Mouse (Mus musculus) mature B cell (primary cell): ENCODE data around the gene Eci2.
"Not testable (repeated sequence)": the region's sequence is repeated elsewhere in the genome, so short reads cannot be mapped to it uniquely, and the experiment has no call there.

Experiments used
- in situ Hi-C: fragments of 300-500 bp; cut with MboI; formaldehyde crosslinking; loops from 2 replicates; pipeline ENCODE4 v1.14.3; 2019

Gene Eci2

GRCm38 (mm10) chr13:34991581-34992273, 35.2 kb downstream of the Eci2 start:
- in situ Hi-C loops, result no loop called here

- in situ Hi-C loops, result not testable (repeated sequence)
Measured at GRCm38 (mm10) chr13:34983479-34983878, 43.4 kb downstream of the Eci2 start.

GRCm38 (mm10) chr13:34978635-34979034, 48.3 kb downstream of the Eci2 start:
- in situ Hi-C loops, result not testable (repeated sequence)

GRCm38 (mm10) chr13:34977410-34977809, 49.5 kb downstream of the Eci2 start:
- in situ Hi-C loops, result no loop called here

GRCm38 (mm10) chr13:34976116-34976515, 50.8 kb downstream of the Eci2 start:
- in situ Hi-C loops, result no loop called here

GRCm38 (mm10) chr13:34973770-34974169, 53.1 kb downstream of the Eci2 start:
- in situ Hi-C loops, result no loop called here

GRCm38 (mm10) chr13:34973149-34973548, 53.7 kb downstream of the Eci2 start:
- in situ Hi-C loops, result no loop called here

GRCm38 (mm10) chr13:34972456-34972855, 54.4 kb downstream of the Eci2 start:
- in situ Hi-C loops, result not testable (repeated sequence)

GRCm38 (mm10) chr13:34965647-34966046, 61.2 kb downstream of the Eci2 start:
- in situ Hi-C loops, result not testable (repeated sequence)

- in situ Hi-C loops, result no loop called here
Measured at GRCm38 (mm10) chr13:34964866-34965265, 62.0 kb downstream of the Eci2 start.

GRCm38 (mm10) chr13:34964419-34964818, 62.5 kb downstream of the Eci2 start:
- in situ Hi-C loops, result no loop called here

GRCm38 (mm10) chr13:34963511-34964397, 63.1 kb downstream of the Eci2 start, which contains the start of gene Eci3:
Gene Eci3, minus strand, starts transcription at chr13:34963810.
- in situ Hi-C loops, result no loop called here

GRCm38 (mm10) chr13:34960996-34961770, 65.7 kb downstream of the Eci2 start:
- in situ Hi-C loops, result no loop called here

- in situ Hi-C loops, result not testable (repeated sequence)
Measured at GRCm38 (mm10) chr13:34958158-34958557, 68.7 kb downstream of the Eci2 start.

GRCm38 (mm10) chr13:34956901-34957300, 70.0 kb downstream of the Eci2 start:
- in situ Hi-C loops, result no loop called here

GRCm38 (mm10) chr13:34951437-34951836, 75.5 kb downstream of the Eci2 start:
- in situ Hi-C loops, result not testable (repeated sequence)

- in situ Hi-C loops, result no loop called here
Measured at GRCm38 (mm10) chr13:34942370-34942769, 84.5 kb downstream of the Eci2 start.

- in situ Hi-C loops, result no loop called here
Measured at GRCm38 (mm10) chr13:34934931-34935644, 91.8 kb downstream of the Eci2 start.
